Mouse (Mus musculus): Measurements from ENCODE around the gene Prr12. TPM values are rescaled to one million over a fixed set of nuclear protein-coding genes. Genes with fewer than 3 reads are reported as not detected.

The Prr12 gene
- polyA plus RNA-seq, 1 experiment from 2014 or later = 12.2 TPM

DNA sequence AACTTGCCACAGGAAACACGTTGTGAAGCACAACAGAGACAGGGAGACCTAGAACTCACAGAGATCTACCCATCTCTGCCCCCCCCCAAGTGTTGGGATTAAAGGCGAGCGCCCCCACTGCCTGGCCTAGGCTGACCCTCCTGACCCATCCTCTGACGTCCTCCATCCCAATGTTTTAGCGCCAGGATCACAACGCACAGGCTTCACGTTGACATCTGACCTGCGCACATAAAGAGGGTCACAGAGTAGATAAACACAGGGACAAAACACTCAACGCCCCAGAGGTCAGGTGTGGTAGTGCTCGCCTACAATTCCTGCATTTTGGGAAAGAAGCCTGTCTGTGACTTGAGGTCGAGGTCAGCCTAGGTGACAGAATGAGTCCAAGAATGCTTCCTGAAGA, 16.0 kb downstream of the Prr12 start:
- H3K9me3 ChIP-seq (ENCODE audit: control insufficient read depth, low read length) = no peaks in the 10 kb centered on the region
- 91% methylated on average over 11 of the region's 11 CpGs for WGBS
- no peaks in the 10 kb centered on the region for H3K27me3 ChIP-seq (ENCODE audit: control insufficient read depth, insufficient read depth, low read length)
- no peak overlapping the region for H3K4me2 ChIP-seq
- H3K4me3 ChIP-seq (ENCODE audit: low read depth, low read length) = no peak overlapping the region
- DNase-seq (ENCODE audit: low spot score, missing footprints) (no peak), ATAC-seq (ENCODE audit: low FRiP score) (no peak)
- H3K36me3 ChIP-seq (ENCODE audit: control insufficient read depth, insufficient read depth, low read length) = peaks cover 65% of the 10 kb centered on the region
- no peak overlapping the region for H3K9ac ChIP-seq (ENCODE audit: low read length)
- no peak overlapping the region for H3K27ac ChIP-seq (ENCODE audit: low read depth, low read length)
- H3K4me1 ChIP-seq (ENCODE audit: control insufficient read depth, insufficient read depth, low read length) = no peaks in the 10 kb centered on the region

DNA sequence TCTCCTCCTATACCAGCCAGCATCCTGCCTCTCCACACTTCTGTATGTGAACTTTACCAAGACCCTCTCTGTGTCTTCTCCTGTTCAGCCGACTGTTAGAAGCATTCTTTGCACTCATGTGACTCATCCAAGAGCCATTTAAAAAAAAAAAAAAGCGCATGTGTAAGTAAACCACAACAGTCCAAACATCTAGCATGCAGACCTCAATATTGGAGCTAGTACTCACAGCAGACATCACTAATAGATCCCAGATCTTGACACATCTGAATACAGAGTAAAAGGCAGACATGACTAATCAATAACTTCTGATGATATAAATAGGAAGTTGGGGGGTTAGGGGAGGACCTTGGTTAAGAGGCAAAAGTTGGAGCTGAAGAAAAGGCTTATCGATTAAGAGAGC, 17.1 kb downstream of the Prr12 start:
- Histone ChIP-seq H3K9me3 (ENCODE audit: control insufficient read depth, low read length) (no peaks in the 10 kb centered on the region), H3K27me3 (ENCODE audit: control insufficient read depth, insufficient read depth, low read length) (no peaks in the 10 kb centered on the region), H3K36me3 (ENCODE audit: control insufficient read depth, insufficient read depth, low read length) (peaks cover 65% of the 10 kb centered on the region), H3K9ac (ENCODE audit: low read length) (no peak overlapping the region), H3K4me1 (ENCODE audit: control insufficient read depth, insufficient read depth, low read length) (no peaks in the 10 kb centered on the region), H3K4me2 (no peak overlapping the region), H3K27ac (ENCODE audit: low read depth, low read length) (no peak overlapping the region), H3K4me3 (ENCODE audit: low read depth, low read length) (no peak overlapping the region)
- DNase-seq (ENCODE audit: low spot score, missing footprints) = no peak
- ATAC-seq (ENCODE audit: low FRiP score) = no peak
- 93% methylated on average over 3 of the region's 3 CpGs for WGBS

DNA sequence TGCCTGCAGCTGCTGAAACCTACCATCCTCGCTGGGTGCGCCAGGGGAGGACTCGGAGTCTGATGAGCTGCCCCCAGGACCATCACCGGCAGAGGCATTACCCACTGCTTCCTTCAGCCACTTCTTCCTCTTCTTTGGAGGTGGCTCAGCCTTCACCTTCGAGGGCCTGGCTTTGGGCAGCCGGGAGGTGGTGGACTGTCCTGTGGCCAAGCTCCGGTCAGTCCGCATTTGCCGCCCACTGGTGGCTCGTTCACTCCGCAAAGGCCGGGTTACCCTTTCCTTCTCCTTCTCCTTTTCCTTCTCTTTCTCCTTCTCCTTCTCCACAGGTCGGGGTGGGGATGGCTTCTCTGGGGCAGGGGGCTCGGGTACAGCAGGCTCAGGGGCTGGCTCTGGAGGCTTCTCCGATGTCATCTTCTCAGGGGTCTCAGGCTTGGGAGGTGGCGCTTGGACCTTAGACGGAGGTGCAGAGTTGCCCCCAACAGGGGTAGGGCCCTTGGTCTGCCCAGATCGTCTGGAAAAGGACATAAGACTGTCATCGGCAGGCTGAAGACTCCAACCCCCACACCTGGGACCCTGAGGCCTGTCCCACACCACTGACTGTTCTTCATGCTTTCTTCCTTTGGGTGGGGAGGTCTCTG, 18.8 kb downstream of the Prr12 start:
- ATAC-seq (ENCODE audit: low FRiP score) = no peak
- Histone ChIP-seq H3K27ac (ENCODE audit: low read depth, low read length) (no peak overlapping the region), H3K4me2 (no peak overlapping the region), H3K4me3 (ENCODE audit: low read depth, low read length) (no peak overlapping the region), H3K9ac (ENCODE audit: low read length) (no peak overlapping the region), H3K27me3 (ENCODE audit: control insufficient read depth, insufficient read depth, low read length) (no peaks in the 10 kb centered on the region), H3K9me3 (ENCODE audit: control insufficient read depth, low read length) (no peaks in the 10 kb centered on the region), H3K4me1 (ENCODE audit: control insufficient read depth, insufficient read depth, low read length) (no peaks in the 10 kb centered on the region), H3K36me3 (ENCODE audit: control insufficient read depth, insufficient read depth, low read length) (peaks cover 60% of the 10 kb centered on the region)
- 93% methylated on average over 19 of the region's 19 CpGs for WGBS
- DNase-seq (ENCODE audit: low spot score, missing footprints) = no peak

DNA sequence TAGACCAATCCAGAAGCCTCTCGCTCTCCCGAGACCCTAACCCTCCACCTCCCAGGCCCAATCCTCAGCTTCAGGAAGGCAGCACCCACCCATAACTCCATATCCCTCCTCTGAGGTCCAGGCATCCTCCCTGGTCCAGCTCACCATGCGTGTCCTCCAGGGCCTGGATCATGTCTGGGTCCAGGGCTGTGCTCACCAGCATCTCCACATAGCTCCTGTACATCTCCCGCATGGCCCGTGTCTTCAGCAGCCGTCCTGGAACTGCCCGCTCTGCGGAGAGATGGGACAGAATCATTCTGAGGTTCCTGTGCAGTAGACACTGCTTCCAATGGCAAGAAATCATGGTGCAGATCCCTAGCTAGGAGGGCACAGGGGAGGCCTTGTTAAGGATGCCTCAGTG, 21.8 kb downstream of the Prr12 start:
- no peak overlapping the region for H3K4me2 ChIP-seq
- peaks cover 56% of the 10 kb centered on the region for H3K36me3 ChIP-seq (ENCODE audit: control insufficient read depth, insufficient read depth, low read length)
- WGBS = 98% methylated on average over 8 of the region's 8 CpGs
- H3K4me1 ChIP-seq (ENCODE audit: control insufficient read depth, insufficient read depth, low read length) = peaks cover 3% of the 10 kb centered on the region; the same call in 1 of the 2 replicates
- ATAC-seq (ENCODE audit: low FRiP score) = no peak
- H3K27me3 ChIP-seq (ENCODE audit: control insufficient read depth, insufficient read depth, low read length) = no peaks in the 10 kb centered on the region
- no peaks in the 10 kb centered on the region for H3K9me3 ChIP-seq (ENCODE audit: control insufficient read depth, low read length)
- no peak overlapping the region for H3K27ac ChIP-seq (ENCODE audit: low read depth, low read length)
- H3K4me3 ChIP-seq (ENCODE audit: low read depth, low read length) = no peak overlapping the region
- no peak for DNase-seq (ENCODE audit: low spot score, missing footprints)
- no peak overlapping the region for H3K9ac ChIP-seq (ENCODE audit: low read length)

DNA sequence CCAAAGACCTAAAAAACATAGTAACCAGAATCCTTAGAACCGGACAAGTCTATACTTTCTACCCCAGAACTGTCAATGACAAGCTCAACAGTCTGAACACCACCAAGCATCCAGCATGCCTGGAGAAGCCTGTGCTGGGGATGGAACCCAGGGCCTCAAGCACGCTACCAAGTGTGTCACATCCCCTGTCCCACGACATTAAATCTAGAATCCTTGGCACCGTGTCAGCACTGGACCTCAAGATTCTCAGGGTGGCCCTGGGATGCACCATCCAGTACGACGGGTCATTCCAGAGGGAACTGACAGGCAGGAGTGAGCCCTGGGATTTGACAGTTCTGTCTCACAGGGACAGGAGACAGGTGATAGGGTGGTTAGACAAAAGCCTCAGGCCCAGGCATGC, 22.7 kb downstream of the Prr12 start:
- WGBS = 94% methylated on average over 6 of the region's 6 CpGs
- Histone ChIP-seq H3K27ac (ENCODE audit: low read depth, low read length) (no peak overlapping the region), H3K4me3 (ENCODE audit: low read depth, low read length) (no peak overlapping the region), H3K36me3 (ENCODE audit: control insufficient read depth, insufficient read depth, low read length) (peaks cover 51% of the 10 kb centered on the region), H3K9me3 (ENCODE audit: control insufficient read depth, low read length) (no peaks in the 10 kb centered on the region), H3K9ac (ENCODE audit: low read length) (no peak overlapping the region), H3K27me3 (ENCODE audit: control insufficient read depth, insufficient read depth, low read length) (no peaks in the 10 kb centered on the region), H3K4me2 (no peak overlapping the region), H3K4me1 (ENCODE audit: control insufficient read depth, insufficient read depth, low read length) (peaks cover 3% of the 10 kb centered on the region; the same call in 1 of the 2 replicates)
- ATAC-seq (ENCODE audit: low FRiP score) = no peak
- DNase-seq (ENCODE audit: low spot score, missing footprints) = no peak

DNA sequence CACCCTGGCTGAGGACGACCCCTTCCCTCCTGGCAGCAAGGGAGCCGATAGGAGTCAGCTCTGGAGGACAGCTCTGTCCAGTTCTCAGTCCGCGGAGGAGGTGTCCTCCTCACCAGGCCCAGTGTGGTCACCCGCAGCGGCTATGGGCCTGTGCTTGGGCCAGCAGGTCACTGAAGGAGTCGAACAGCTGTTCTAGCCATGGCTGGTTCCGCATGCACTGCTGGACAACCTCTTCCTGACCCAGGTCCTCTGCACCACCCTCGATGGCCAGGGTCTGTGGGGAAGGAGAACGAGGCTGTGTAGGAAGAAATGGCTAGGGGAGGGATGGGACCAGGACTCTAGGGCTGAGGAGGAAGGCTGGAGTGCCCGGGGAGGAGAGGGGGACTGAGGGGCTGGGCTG, 24.3 kb downstream of the Prr12 start:
- Histone ChIP-seq H3K4me2 (no peak overlapping the region), H3K4me3 (ENCODE audit: low read depth, low read length) (no peak overlapping the region), H3K9me3 (ENCODE audit: control insufficient read depth, low read length) (no peaks in the 10 kb centered on the region), H3K27me3 (ENCODE audit: control insufficient read depth, insufficient read depth, low read length) (no peaks in the 10 kb centered on the region), H3K27ac (ENCODE audit: low read depth, low read length) (no peak overlapping the region), H3K9ac (ENCODE audit: low read length) (no peak overlapping the region), H3K4me1 (ENCODE audit: control insufficient read depth, insufficient read depth, low read length) (peaks cover 3% of the 10 kb centered on the region; the same call in 1 of the 2 replicates), H3K36me3 (ENCODE audit: control insufficient read depth, insufficient read depth, low read length) (peaks cover 35% of the 10 kb centered on the region)
- no peak for ATAC-seq (ENCODE audit: low FRiP score)
- WGBS = 92% methylated on average over 11 of the region's 11 CpGs
- no peak for DNase-seq (ENCODE audit: low spot score, missing footprints)

DNA sequence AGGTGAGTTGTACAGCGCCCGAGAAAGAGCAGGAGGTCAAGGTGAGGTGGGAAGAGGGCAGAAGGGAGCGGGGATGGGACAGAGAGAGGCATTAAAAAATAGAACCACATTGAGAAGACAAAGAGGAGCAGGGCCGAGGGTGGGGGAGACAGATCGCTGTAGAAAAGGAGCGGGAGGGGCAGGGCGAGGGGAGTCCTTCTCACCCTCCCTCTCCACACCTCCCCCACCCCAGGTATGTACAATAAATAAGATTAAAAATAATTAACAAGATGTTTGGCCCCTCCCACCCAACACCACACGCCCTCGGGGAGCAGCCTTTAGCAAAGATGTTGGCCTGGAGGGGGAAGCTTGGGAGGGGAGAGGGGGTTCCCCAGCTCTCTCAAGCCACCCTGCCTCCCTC, 24.9 kb downstream of the Prr12 start:
- WGBS = 95% methylated on average over 9 of the region's 9 CpGs
- Histone ChIP-seq H3K27ac (ENCODE audit: low read depth, low read length) (no peak overlapping the region), H3K27me3 (ENCODE audit: control insufficient read depth, insufficient read depth, low read length) (no peaks in the 10 kb centered on the region), H3K4me3 (ENCODE audit: low read depth, low read length) (no peak overlapping the region), H3K9ac (ENCODE audit: low read length) (no peak overlapping the region), H3K36me3 (ENCODE audit: control insufficient read depth, insufficient read depth, low read length) (peaks cover 35% of the 10 kb centered on the region), H3K4me2 (no peak overlapping the region), H3K4me1 (ENCODE audit: control insufficient read depth, insufficient read depth, low read length) (peaks cover 3% of the 10 kb centered on the region; the same call in 1 of the 2 replicates), H3K9me3 (ENCODE audit: control insufficient read depth, low read length) (no peaks in the 10 kb centered on the region)
- no peak for DNase-seq (ENCODE audit: low spot score, missing footprints)
- ATAC-seq (ENCODE audit: low FRiP score) = no peak

DNA sequence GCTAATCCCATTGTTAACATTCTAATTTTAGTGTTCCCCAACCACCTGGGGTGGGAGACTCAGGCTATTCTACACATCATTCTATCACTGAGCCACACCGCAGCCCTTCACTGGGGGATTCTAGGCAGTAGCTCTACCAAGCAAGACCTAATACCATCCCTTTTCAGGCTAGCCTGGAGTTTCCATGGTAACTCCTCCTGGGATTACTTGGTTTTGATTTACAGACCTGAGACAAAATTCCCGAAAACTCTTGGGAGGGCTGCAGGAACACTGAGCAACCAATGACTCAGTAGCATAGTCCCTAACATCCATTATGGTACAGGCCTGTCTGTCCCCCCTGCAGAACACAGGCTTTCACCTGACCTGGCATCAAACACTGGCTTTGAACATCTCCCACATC, 26.4 kb downstream of the Prr12 start:
- ATAC-seq (ENCODE audit: low FRiP score) (no peak), DNase-seq (ENCODE audit: low spot score, missing footprints) (no peak)
- Histone ChIP-seq H3K27ac (ENCODE audit: low read depth, low read length) (no peak overlapping the region), H3K9ac (ENCODE audit: low read length) (no peak overlapping the region), H3K4me2 (no peak overlapping the region), H3K36me3 (ENCODE audit: control insufficient read depth, insufficient read depth, low read length) (peaks cover 26% of the 10 kb centered on the region), H3K27me3 (ENCODE audit: control insufficient read depth, insufficient read depth, low read length) (no peaks in the 10 kb centered on the region), H3K4me1 (ENCODE audit: control insufficient read depth, insufficient read depth, low read length) (peaks cover 3% of the 10 kb centered on the region; the same call in 1 of the 2 replicates), H3K9me3 (ENCODE audit: control insufficient read depth, low read length) (no peaks in the 10 kb centered on the region), H3K4me3 (ENCODE audit: low read depth, low read length) (no peak overlapping the region)
- WGBS = 42% methylated on average over 2 of the region's 2 CpGs

DNA sequence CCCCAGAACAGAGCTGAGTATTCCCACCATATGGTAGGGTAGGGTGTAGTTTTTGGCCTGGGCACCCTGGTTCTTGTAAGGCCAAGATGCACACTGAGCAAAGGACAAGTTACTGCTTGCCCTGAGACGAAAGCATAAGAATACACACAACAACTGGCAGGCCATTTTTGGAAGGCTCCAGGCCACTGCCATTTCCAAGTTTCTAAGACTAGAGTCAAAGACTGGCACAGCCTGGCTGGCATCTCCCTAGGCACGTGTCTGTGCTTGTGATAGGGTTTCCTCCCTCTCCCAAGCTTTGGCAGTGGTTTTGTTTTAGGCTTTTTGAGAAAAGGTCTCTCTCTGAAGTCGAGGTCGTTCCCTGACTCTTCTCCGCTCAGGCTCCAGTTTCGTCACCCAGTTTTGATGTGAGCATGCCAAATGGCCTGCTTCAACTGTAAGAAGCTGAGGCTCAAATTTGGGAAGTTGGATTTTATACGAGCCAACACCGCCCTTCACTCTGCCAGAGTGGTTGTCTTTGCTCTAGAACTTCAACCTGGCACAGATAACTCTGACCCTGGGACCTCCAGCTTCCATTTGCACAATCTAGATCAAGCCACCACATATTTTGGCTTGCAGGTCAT, 27.0 kb downstream of the Prr12 start:
- H3K4me1 ChIP-seq (ENCODE audit: control insufficient read depth, insufficient read depth, low read length) = peaks cover 3% of the 10 kb centered on the region; the same call in 1 of the 2 replicates
- no peak overlapping the region for H3K27ac ChIP-seq (ENCODE audit: low read depth, low read length)
- 80% methylated on average over 8 of the region's 8 CpGs for WGBS
- no peak overlapping the region for H3K9ac ChIP-seq (ENCODE audit: low read length)
- H3K36me3 ChIP-seq (ENCODE audit: control insufficient read depth, insufficient read depth, low read length) = peaks cover 20% of the 10 kb centered on the region
- no peak overlapping the region for H3K4me2 ChIP-seq
- no peaks in the 10 kb centered on the region for H3K9me3 ChIP-seq (ENCODE audit: control insufficient read depth, low read length)
- no peaks in the 10 kb centered on the region for H3K27me3 ChIP-seq (ENCODE audit: control insufficient read depth, insufficient read depth, low read length)
- DNase-seq (ENCODE audit: low spot score, missing footprints) (no peak), ATAC-seq (ENCODE audit: low FRiP score) (no peak)
- no peak overlapping the region for H3K4me3 ChIP-seq (ENCODE audit: low read depth, low read length)

Data from midbrain, embryonic 11.5 days (tissue).